Mouse (Mus musculus): ENCODE measurements around the gene Tvp23b.
A peak's percentile ranks its signal among the peaks of the same experiment; 100 is the strongest.

The Tvp23b gene

DNA sequence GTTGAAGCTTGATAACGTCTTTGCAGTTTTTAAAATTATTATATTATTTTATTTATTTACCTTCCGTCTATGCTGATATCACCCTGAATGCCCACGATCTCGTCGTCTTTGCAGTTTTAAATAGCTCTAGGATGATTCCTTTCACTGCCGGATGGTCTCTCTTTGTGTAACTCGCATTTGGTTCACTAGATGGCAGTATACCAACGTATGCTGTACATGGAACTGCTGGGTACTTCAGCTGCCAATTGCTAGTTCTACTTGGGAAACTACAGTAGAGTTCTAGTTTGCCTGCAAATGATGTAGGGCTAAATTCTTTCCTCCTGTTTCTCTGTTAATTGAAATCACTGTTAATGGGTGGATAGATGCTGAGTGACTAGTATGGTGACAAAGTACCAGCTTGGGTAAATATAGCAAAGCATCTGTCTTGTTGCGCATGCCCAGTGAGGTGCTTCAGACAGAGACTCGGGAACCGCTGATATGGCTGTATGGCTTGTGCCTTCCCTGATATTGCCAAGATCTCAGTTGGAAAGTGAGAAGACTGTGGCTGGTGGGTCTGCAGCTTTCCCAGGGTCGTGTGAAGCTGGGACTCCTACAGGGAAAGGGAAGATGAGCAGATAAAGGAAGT, 22.6 kb downstream of the Tvp23b start:
- DNase-seq (ENCODE audit: low spot score): peak; percentile 91

DNA sequence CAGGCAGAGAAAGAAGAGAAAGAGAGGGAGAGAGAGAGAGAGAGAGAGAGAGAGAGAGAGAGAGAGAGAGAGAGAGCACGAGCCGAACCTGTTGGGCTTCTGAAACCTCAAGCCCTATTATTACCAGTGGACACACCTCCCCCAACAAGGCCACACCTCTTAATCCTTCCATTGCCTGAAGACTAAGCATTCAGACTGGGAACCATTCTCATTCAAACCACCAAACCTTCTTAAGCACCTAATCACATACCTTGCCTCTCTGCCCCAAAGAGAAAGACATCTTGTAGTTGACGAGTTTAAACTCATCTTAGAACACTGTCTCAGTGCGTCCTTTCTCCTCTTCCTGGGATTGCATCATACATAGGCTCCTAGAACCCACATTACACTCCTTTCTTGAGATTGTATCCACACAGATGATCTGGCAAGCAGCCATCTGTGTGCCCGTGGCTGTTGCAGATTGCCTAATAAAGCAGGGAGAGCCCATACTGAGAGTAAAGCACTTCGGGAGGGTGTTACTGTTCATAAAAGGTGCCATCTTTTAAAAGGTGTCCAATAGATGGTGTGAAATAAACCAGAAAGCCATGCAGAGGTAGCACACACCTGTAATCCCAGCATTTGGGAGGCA, 24.7 kb downstream of the Tvp23b start:
- DNase-seq (ENCODE audit: low spot score): peak; percentile 52

DNA sequence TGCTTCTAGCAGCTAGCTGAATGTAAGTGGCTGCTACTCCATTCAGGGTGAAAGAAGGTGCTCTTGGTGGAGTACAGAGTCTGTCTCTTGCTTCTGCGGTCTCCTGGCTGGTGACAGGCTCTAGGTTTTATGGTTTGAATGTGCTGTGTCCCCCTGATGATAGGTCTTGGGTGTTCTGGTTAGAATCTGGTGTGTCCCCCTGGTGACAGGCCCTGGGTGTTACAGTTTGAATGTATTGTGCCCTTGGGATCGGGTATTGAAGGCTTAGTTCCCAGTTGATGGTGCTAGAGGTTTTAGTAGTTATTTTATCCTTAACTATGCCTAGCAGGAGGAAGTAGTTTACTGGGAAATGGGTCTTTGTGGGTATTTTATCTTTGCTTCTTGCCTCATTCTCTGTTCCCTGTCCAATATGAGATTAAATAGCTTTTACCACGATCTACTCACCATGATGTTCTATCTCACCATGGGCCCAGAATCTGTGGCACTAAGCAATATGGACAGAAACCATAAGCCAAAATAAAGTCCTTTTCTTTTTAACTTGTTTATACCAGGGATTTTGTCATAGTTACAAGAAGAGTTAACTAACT, 30.6 kb downstream of the Tvp23b start:
- DNase-seq (ENCODE audit: low spot score): no peak

DNA sequence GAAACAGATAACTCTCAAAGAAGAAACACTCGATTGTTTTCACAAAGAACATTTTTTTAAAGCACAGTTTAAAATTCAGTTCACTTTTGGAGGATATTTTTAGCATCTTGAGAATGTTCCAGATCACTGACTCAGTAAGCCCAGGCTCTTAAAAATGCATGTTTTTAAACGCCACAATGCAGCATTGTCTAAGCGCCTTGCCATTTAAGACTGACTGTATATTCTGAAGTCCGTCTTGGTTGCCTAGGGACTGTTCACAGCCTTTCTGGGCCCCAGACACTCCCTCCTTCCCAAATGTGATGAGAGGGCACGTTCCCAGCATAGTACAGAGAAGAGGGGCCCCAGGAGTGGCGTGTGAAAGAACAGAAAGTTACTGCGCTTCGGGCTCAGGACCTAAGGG, 32.1 kb downstream of the Tvp23b start:
- no peak for DNase-seq (ENCODE audit: low spot score)

DNA sequence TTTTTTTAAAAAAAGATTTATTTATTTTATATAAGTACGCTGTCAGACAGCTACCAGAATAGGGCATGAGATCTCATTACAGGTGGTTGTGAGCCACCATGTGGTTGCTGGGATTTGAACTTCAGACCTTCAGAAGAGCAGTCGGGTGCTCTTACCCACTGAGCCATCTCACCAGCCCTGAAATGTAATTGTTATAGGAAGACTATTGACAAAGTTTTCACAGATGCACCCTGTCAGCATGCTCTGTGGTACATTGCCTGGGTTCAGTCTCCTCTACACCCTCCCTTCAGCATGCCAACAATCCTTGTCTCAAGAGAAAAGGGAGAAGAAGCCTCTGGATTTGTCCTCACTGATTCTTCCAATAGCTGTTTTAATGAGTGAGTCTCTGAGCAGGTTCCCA, 33.9 kb downstream of the Tvp23b start:
- no peak for DNase-seq (ENCODE audit: low spot score)

DNA sequence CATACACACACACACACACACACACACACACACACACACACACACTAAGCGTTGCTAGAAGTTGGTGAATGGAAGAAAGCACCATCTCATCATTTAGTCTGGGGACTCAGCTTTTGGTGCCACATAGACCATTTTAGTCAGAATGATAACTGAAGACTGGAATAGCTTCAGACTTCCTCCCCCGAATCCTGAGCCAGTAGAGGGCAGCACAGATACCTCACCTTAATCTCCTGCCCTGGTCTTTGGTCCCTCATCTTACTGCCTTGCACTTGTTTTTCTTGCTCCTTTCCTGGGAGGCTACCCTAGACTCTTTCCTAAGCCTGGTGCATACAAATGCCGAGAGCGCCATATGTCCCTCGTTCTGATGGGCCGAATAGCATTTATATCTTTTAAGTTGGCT, 35.3 kb downstream of the Tvp23b start:
- DNase-seq (ENCODE audit: low spot score): no peak

DNA sequence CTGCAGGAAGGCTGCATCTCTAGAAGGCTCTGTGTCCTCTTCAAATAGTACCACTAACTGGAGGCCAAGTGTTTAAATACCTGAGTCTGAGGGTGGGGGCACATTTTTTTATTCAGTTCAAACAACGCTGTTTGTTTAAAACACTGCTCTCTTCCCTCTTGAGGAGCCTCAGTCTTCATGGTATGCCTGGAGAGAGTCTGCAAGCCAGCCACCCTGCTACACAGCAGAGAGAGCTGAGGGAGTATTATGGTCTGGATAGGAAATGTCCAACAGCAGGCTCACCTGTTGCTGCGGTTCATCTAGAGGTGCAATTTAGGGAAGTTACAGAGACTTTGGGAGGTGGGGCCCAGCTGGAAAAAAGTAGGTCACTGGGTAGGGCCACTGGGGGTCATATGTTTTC, 36.2 kb downstream of the Tvp23b start:
- no peak for DNase-seq (ENCODE audit: low spot score)

DNA sequence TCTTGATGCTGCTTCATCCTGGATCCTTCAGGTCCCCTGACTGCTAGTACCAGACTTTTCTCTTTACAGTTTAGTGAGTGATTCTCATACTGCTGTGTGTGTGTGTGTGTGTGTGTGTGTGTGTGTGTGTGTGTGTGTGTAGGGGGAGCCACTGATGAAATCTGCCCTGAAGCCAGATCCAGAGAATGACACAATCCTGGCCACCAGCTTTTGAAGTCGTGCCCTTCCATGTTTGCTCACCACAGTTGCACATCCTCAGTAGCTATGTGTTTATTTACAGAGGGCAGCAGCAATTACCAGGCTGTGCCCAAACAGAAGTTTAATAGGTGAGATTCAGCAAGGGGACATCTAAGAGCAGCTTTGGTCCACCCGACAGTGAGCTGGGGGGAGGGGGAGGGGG, 37.5 kb downstream of the Tvp23b start:
- DNase-seq (ENCODE audit: low spot score): no peak

DNA sequence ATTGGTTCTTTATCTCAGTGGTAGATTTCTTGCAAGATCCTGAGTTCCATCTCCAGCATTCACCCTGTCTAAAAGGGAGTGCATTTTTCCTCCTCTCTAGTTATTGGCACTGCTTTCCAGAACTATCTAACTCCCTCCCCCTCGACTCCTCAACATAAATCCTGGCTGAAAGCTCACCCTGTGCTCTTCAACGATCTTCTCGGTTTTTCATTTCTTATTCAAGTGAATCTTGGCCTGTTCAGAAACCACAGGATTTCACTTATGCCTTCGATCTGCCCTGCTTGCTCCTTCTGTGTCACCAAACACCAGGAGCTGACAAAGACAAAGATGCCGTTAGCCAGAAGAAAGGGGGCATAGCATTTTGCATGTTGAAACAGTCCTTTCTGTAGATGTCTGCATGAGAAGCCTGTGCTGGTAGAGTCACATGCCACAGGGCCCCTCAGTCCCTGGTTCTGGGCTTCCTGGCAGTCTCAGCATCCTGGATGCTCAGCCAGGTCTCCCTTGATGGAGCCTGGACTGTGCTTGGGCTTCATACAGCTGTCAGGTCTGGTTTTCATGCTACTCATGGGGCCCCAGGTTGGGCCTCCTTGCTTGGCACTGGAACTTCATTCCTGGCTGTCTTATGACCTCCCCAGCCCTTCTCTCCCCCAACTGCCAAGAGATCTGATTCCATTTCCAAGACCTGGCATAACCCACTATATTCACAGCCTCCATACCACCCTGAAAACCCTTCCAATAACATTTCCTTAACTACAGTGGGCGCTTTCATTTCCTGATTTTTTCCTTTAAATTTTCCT, 40.9 kb downstream of the Tvp23b start:
- no peak for DNase-seq (ENCODE audit: low spot score)

DNA sequence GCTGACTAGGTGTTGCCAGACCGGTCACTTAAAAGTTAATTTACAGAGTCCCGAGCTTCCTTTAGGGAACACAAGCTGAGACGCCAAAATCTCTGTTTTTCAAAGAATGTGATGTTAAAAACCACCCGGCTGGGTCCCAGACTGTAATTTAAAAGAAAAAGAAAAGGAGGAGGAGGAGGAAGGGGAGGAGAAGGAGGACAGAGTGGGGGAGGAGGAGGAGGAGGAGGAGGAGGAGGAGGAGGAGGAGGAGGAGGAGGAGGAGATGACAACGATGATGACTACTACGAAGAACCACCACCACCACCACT, 41.4 kb downstream of the Tvp23b start:
- no peak for DNase-seq (ENCODE audit: low spot score)

DNA sequence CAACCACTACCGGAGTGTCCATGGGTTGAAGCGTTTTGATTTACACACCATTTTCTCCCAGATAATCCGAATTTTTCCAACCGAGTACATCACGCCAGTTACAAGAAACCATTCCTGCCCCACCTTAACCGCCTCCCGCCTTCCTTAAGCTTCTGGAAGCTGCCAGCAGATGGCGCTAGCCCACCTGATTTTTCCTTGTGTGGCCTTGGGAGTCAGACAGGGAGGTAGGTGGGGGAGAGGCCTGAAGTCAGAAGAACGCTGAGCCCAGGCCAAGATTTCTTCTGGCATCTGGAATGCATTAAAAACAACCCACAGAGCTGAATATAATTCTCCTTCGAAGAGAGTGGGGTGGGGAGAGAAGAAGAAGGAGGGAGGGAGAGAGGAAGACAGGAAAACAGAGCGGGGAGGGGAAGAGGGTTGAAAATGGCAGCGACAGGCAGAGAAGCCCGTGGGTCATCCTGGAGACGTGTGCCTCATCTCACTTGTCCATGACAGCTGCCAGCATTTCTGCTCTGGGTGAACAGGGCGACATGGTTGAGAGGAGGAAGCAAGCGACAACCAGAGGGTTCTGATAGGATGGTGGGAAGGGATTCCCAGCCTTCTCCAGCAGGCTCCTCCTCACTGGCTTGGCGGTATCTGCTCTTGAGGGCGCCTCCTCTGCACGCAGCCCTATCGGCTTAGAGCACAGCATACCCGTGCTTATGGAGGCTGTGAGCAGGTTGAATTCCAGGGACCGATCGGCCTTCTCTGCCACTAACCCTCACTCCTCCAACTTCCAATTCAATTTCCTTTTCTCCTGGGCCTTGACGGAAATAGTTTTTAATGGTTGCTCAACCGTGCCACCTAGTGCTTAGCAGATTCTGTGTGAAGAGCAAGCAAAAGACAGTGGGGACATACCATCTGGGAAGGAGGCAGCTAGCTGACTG, 42.1 kb downstream of the Tvp23b start:
- DNase-seq (ENCODE audit: low spot score): peak; percentile 99

DNA sequence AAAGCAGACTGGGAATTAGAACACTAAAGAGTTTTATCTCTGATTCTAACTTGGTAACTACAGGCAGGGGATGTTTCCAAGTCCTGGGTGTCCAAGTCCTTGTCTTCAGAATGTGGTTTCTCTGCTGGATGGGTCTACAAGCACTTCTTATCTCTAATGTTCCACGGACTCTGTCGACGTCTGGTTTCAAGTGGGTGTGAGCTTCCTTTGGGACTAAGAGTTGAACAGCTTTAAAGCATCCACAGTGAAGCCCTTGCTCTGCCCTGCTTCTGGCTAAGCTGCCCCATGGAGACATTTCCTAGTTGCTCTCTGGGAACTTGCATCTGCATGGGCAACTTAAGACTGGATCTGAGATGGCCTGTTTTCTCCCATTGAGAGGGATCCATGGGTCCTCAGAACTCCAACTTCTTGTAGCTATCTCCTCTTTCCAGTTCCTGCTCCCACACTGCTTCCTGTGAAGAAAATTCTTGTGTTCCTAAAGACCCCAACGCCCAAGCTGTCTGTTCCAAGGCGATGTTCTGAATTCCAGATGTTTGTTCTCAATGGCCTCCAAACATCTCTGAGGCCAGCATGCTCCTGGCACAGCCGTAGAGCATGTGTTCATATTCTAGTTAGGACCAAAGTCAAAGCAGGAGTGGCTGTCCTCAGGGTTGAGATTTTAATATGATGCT, 45.0 kb downstream of the Tvp23b start:
- no peak for DNase-seq (ENCODE audit: low spot score)

DNA sequence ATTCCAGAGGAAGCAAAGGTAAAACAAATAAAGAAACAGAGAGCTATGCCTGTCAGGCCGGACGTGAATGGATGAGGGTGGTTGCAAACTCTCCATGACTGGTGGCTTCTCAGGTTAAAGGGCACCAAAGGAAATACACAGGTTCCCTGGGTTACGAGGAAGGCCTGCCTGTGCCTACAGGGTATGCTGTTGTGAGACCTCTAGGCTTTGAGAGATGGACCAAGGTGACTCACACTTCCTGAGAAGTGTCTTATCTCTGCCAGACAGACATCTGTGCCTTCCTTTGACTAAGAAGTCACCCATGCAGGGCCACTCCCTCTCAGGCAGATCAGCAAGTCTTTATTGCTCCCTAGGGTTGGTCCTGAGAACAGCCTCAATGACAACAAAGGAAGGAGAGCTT, 50.5 kb downstream of the Tvp23b start:
- no peak for DNase-seq (ENCODE audit: low spot score)

DNA sequence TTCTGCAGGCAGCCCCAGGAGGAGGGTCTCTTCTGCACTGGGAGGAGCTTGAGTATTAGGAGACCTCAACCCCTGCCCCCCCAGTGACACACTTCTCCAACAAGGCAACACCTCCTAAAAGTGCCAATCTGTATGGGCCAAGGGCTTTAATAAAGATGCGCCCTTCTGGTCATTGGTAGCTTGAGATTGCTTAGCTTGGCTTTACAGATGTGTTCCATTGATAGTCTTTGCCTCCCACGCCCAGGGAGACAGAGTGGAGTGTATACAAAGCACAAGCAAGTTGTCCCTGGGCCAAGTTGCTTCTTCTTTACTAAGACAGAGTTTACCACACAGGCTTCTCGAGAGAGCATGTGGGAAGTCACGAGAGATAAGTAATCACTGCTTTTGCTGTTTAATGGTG, 51.3 kb downstream of the Tvp23b start:
- DNase-seq (ENCODE audit: low spot score): no peak

DNA sequence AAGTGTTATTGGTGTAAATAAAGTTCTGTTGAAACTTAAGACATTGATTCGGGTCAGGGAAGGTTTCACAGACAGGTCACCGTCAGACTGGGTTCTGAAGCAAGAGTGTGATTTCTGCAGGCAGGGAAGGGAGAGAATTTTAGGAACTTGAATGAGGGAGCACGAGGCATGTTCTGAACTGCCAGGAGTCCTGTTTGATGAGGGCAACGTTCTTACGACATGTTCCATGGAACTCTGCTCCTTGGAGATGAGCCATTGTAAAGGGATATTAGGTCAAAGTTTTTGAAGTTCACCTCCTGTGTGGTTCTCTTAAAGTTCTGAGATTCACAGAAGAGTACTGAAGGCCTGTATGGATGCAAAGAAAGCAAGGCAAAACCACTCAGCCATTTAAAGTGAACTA, 51.9 kb downstream of the Tvp23b start:
- DNase-seq (ENCODE audit: low spot score): no peak

DNA sequence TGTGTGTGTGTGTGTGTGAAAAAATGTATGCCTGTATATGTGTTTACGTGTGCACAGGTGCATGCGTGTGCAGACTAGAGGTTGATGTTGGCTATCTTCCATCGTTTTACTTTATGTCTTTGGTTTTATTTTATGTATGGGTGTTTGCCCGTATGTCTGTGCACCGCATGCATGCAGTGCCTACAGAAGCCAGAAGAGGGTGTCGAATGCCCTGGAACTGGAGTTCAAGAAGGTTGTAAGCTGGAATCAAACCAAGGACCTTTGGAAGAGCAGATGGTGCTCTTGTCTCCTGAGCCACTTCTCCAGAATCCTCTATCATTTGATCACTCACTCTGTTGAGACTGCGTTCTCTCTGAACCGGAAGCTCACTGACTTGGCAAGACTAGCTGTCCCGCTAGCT, 53.8 kb downstream of the Tvp23b start:
- no peak for DNase-seq (ENCODE audit: low spot score)

DNA sequence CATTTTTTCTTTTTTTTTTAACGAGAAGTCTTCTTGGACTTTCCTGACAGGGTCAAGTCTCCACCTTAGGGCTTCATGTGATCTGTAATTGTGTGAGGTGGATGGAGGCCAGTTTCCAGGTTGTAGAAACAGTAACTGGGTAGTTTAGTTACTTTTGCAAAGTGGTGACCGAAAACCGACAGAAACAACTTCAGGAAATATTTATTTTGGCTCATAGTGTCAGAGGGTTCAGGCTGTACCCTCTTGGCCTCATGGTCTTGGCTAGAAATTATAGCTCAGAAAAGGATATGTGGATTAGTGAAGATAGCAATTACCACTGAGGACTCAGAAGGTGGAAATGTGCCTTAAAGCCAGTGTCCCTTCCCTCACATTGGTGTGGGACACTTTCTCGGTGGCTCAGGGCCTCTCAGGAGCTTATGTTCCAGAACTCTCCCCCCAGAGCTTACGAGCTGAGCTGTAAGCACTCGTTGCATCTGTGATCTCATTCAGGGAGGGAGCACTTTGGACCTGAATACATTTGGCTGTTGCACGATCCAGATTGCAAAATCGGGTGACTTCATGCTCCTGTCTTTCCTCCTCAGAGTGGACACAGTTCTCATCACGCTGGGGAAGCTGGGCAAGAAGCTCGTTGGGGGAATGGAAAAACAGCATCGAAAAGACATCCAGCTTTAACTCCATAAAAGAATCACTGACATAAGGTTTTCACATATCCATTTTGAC, 55.7 kb downstream of the Tvp23b start:
- DNase-seq (ENCODE audit: low spot score): peak; percentile 23

DNA sequence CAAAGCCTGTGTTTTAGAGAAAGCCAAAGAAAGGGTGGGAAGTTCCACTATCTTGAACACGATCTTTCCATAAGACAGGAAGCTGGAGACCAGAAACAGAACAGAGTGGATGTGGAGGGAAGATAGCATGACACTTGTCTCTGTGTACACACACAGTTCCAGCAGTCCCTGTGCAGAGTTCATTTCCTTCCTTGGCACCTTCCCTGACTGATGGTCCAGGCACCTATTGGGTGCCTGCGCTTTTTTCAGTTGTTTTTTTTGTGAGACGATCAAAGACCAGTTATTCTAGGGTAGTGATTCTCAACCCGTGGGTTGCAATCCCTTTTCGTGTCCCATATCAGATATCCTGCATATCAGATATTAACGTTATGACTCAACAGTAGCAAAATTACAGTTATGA, 58.7 kb downstream of the Tvp23b start:
- DNase-seq (ENCODE audit: low spot score): no peak

DNA sequence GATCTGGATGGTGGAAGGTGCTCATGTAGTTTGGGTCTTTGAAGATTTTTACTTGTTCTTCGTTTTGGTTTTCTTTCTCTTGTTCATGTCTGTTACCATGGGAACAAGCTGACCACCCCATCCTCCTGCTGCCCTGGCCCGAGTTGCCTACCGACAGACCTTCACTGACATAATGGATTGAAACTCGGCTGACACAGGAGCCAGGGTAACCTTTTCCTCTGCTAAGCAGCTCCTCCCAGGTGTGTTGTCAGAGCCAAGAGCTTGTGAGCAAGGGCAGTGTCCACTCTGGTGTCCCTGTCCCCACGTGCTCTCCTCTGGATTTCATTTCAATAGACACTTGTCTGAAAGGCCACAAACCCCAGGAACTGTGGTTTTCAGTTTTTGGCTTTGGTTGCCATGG, 59.7 kb downstream of the Tvp23b start:
- no peak for DNase-seq (ENCODE audit: low spot score)

DNA sequence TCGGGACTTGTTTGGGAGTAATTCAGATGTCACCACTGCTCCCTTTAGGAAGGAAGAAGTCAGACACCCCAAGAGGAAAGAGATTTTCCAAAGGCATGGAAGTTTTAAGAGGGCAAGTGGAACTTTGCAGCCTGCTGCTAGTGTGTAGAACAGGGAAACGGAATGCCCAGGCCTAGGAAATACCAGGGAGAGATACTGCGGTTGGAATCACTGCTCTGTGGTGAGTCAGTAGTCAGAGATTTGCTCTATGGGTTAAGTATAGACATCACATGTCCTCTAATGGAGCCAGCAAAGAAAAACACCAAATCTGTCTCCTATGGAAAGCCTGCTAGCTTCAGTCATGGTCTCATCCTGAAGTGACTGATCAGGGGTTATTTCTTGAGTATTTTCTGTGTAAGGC, 60.9 kb downstream of the Tvp23b start:
- DNase-seq (ENCODE audit: low spot score): no peak

DNA sequence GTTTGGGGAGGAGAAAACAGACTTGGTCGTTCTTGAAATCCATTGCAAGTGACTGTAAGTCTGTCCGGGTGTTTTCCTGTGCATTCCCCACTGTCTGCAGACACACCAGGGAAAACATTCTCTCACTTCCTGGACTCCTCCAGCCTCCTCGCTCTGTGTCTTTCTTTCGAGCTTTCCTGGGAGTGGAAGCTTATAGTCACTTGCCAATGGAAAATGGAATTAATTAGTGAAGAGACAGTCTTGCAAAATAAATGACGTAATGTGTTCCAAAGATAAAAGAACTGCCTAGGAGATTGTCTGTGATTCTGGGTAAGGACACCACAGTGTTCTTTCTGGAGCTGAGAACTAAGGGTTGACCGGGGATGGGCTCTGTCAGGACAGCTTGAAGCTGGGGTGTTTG, 64.3 kb downstream of the Tvp23b start:
- no peak for DNase-seq (ENCODE audit: low spot score)
